Mouse (Mus musculus): ENCODE measurements around the gene Sec13. TPM values are rescaled to one million over a fixed set of nuclear protein-coding genes. Genes with fewer than 3 reads are reported as not detected.
A peak's percentile ranks its signal among the peaks of the same experiment; 100 is the strongest.

Gene Sec13
- polyA plus RNA-seq, 1 experiment from 2014 or later, result 184 TPM

- Histone ChIP-seq H3K27me3 (ENCODE audit: control insufficient read depth, insufficient read depth, low read length) (no peaks in the 10 kb centered on the region), H3K4me3 (ENCODE audit: low read depth, low read length) (no peak overlapping the region), H3K27ac (replicated peaks) (no peak overlapping the region), H3K36me3 (ENCODE audit: control insufficient read depth, insufficient read depth, low read length) (no peaks in the 10 kb centered on the region), H3K4me2 (replicated peaks; ENCODE audit: low read depth) (no peak overlapping the region), H3K4me1 (replicated peaks; ENCODE audit: control insufficient read depth, insufficient read depth) (peaks cover 4% of the 10 kb centered on the region; the same call in 1 of the 2 replicates), H3K9ac (ENCODE audit: low read length) (no peak overlapping the region), H3K9me3 (ENCODE audit: control insufficient read depth, low read length) (no peaks in the 10 kb centered on the region)
- DNase-seq (ENCODE audit: low spot score) (no peak), ATAC-seq (ENCODE audit: low FRiP score, low TSS enrichment) (no peak)
- no peak for TF ChIP-seq EP300 (optimal IDR thresholded peaks at IDR 0.05)
- TF ChIP-seq CTCF (IDR thresholded peaks at IDR 0.05; ENCODE audit: low read depth), result no peak
- WGBS, result 89% methylated on average over 1 of the region's 1 CpGs
These were observed 1.8 kb upstream of the Sec13 start for GRCm38 (mm10) chr6:113742321-113742720.

- Histone ChIP-seq H3K4me2 (replicated peaks; ENCODE audit: low read depth) (no peak overlapping the region), H3K27me3 (ENCODE audit: control insufficient read depth, insufficient read depth, low read length) (no peaks in the 10 kb centered on the region), H3K36me3 (ENCODE audit: control insufficient read depth, insufficient read depth, low read length) (no peaks in the 10 kb centered on the region), H3K27ac (replicated peaks) (no peak overlapping the region), H3K9ac (ENCODE audit: low read length) (no peak overlapping the region), H3K4me3 (ENCODE audit: low read depth, low read length) (no peak overlapping the region), H3K4me1 (replicated peaks; ENCODE audit: control insufficient read depth, insufficient read depth) (peaks cover 4% of the 10 kb centered on the region; the same call in 1 of the 2 replicates), H3K9me3 (ENCODE audit: control insufficient read depth, low read length) (no peaks in the 10 kb centered on the region)
- no peak for ATAC-seq (ENCODE audit: low FRiP score, low TSS enrichment)
- WGBS, result 59% methylated on average over 2 of the region's 2 CpGs
- TF ChIP-seq EP300 (optimal IDR thresholded peaks at IDR 0.05) (no peak), CTCF (IDR thresholded peaks at IDR 0.05; ENCODE audit: low read depth) (no peak)
- DNase-seq (ENCODE audit: low spot score), result no peak
These were observed 882 bp upstream of the Sec13 start for GRCm38 (mm10) chr6:113741425-113741824.

- peak; percentile 39; the same call in 1 of the 2 replicates for ATAC-seq (ENCODE audit: low FRiP score, low TSS enrichment)
These were observed 3.1 kb downstream of the Sec13 start for GRCm38 (mm10) chr6:113737318-113738046.

GRCm38 (mm10) chr6:113731296-113731695, 9.2 kb downstream of the Sec13 start:
- TF ChIP-seq EP300 (optimal IDR thresholded peaks at IDR 0.05) (no peak), CTCF (IDR thresholded peaks at IDR 0.05; ENCODE audit: low read depth) (no peak)
- H3K9ac ChIP-seq (ENCODE audit: low read length), result no peak overlapping the region
- no peaks in the 10 kb centered on the region for H3K4me1 ChIP-seq (replicated peaks; ENCODE audit: control insufficient read depth, insufficient read depth)
- no peak for ATAC-seq (ENCODE audit: low FRiP score, low TSS enrichment)
- H3K4me3 ChIP-seq (ENCODE audit: low read depth, low read length), result no peak overlapping the region
- H3K27ac ChIP-seq (replicated peaks), result no peak overlapping the region
- no peak overlapping the region for H3K4me2 ChIP-seq (replicated peaks; ENCODE audit: low read depth)
- H3K36me3 ChIP-seq (ENCODE audit: control insufficient read depth, insufficient read depth, low read length), result peaks cover 35% of the 10 kb centered on the region
- H3K9me3 ChIP-seq (ENCODE audit: control insufficient read depth, low read length), result no peaks in the 10 kb centered on the region
- no peak for DNase-seq (ENCODE audit: low spot score)
- no peaks in the 10 kb centered on the region for H3K27me3 ChIP-seq (ENCODE audit: control insufficient read depth, insufficient read depth, low read length)
- 95% methylated on average over 3 of the region's 3 CpGs for WGBS

More at GRCm38 (mm10) chr6:113737318-113738046, 3.1 kb downstream of the Sec13 start:
- TF ChIP-seq CTCF (IDR thresholded peaks at IDR 0.05; ENCODE audit: low read depth) (no peak), EP300 (optimal IDR thresholded peaks at IDR 0.05) (no peak)
- no peak overlapping the region for H3K4me3 ChIP-seq (ENCODE audit: low read depth, low read length)
- H3K27me3 ChIP-seq (ENCODE audit: control insufficient read depth, insufficient read depth, low read length), result no peaks in the 10 kb centered on the region
- H3K9ac ChIP-seq (ENCODE audit: low read length), result no peak overlapping the region
- H3K36me3 ChIP-seq (ENCODE audit: control insufficient read depth, insufficient read depth, low read length), result 0 out of 2 replicates have a peak, but pooled peaks cover 9% of the 10 kb centered on the region
- H3K4me2 ChIP-seq (replicated peaks; ENCODE audit: low read depth), result no peak overlapping the region
- H3K27ac ChIP-seq (replicated peaks), result no peak overlapping the region
- WGBS, result 90% methylated on average over 9 of the region's 9 CpGs
- H3K4me1 ChIP-seq (replicated peaks; ENCODE audit: control insufficient read depth, insufficient read depth), result peaks cover 4% of the 10 kb centered on the region; the same call in 1 of the 2 replicates
- no peaks in the 10 kb centered on the region for H3K9me3 ChIP-seq (ENCODE audit: control insufficient read depth, low read length)
- DNase-seq (ENCODE audit: low spot score), result no peak

GRCm38 (mm10) chr6:113728181-113728580, 12.4 kb downstream of the Sec13 start:
- Histone ChIP-seq H3K4me3 (ENCODE audit: low read depth, low read length) (no peak overlapping the region), H3K27ac (replicated peaks) (no peak overlapping the region), H3K9me3 (ENCODE audit: control insufficient read depth, low read length) (no peaks in the 10 kb centered on the region), H3K36me3 (ENCODE audit: control insufficient read depth, insufficient read depth, low read length) (peaks cover 27% of the 10 kb centered on the region), H3K27me3 (ENCODE audit: control insufficient read depth, insufficient read depth, low read length) (no peaks in the 10 kb centered on the region), H3K4me2 (replicated peaks; ENCODE audit: low read depth) (no peak overlapping the region), H3K9ac (ENCODE audit: low read length) (no peak overlapping the region), H3K4me1 (replicated peaks; ENCODE audit: control insufficient read depth, insufficient read depth) (no peaks in the 10 kb centered on the region)
- no peak for TF ChIP-seq CTCF (IDR thresholded peaks at IDR 0.05; ENCODE audit: low read depth)
- TF ChIP-seq EP300 (optimal IDR thresholded peaks at IDR 0.05), result no peak
- no peak for ATAC-seq (ENCODE audit: low FRiP score, low TSS enrichment)
- DNase-seq (ENCODE audit: low spot score), result no peak
- 80% methylated on average over 7 of the region's 7 CpGs for WGBS

- Histone ChIP-seq H3K4me2 (replicated peaks; ENCODE audit: low read depth) (no peak overlapping the region), H3K27ac (replicated peaks) (no peak overlapping the region), H3K4me3 (ENCODE audit: low read depth, low read length) (no peak overlapping the region), H3K9ac (ENCODE audit: low read length) (no peak overlapping the region), H3K4me1 (replicated peaks; ENCODE audit: control insufficient read depth, insufficient read depth) (no peaks in the 10 kb centered on the region), H3K36me3 (ENCODE audit: control insufficient read depth, insufficient read depth, low read length) (peaks cover 13% of the 10 kb centered on the region; the same call in 1 of the 2 replicates), H3K27me3 (ENCODE audit: control insufficient read depth, insufficient read depth, low read length) (no peaks in the 10 kb centered on the region), H3K9me3 (ENCODE audit: control insufficient read depth, low read length) (no peaks in the 10 kb centered on the region)
- 63% methylated on average over 4 of the region's 4 CpGs for WGBS
- DNase-seq (ENCODE audit: low spot score) (peak; percentile 26), ATAC-seq (ENCODE audit: low FRiP score, low TSS enrichment) (peak; percentile 54)
- TF ChIP-seq EP300 (optimal IDR thresholded peaks at IDR 0.05), result no peak
- TF ChIP-seq CTCF (IDR thresholded peaks at IDR 0.05; ENCODE audit: low read depth), result no peak
These were observed 19.5 kb downstream of the Sec13 start for GRCm38 (mm10) chr6:113721061-113721460.
